Mouse (Mus musculus): ENCODE data around the gene Mkrn2. TPM values are rescaled to one million over a fixed set of nuclear protein-coding genes. Genes with fewer than 3 reads are reported as not detected.
"Not testable (repeated sequence)": the region's sequence is repeated elsewhere in the genome, so short reads cannot be mapped to it uniquely, and the experiment has no call there.

Mkrn2 gene
- polyA plus RNA-seq, 1 experiment from 2014 or later, result 43.9 TPM

DNA sequence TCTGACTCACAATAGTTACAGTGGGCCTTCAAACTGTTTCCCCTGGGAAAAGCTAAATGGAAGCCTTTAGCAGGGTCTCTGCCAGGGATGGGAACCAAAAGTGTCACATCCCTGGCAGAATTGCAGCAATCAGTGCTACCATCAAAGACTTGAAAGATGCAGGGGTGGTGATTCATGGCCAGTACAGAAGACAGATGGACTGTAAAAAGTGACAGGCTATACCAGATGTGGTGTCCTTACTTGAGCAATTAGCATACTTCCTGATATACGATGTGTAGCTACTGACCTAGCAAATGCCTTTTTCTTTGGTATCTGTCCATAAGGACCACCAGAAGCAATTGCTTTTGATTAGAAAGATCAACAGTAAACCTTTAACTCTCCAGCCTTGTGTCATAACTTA is 19.2 kb downstream of the Mkrn2 start:
- Histone ChIP-seq H3K4me3 (ENCODE audit: low read depth, low read length) (no peak overlapping the region), H3K36me3 (ENCODE audit: control insufficient read depth, insufficient read depth, low read length) (peaks cover 91% of the 10 kb centered on the region), H3K9me3 (ENCODE audit: control insufficient read depth, low read length) (no peaks in the 10 kb centered on the region), H3K27me3 (ENCODE audit: control insufficient read depth, insufficient read depth, low read length) (no peaks in the 10 kb centered on the region), H3K9ac (replicated peaks; ENCODE audit: low read depth, low read length) (no peak overlapping the region), H3K4me1 (ENCODE audit: control insufficient read depth, insufficient read depth, low read length) (no peaks in the 10 kb centered on the region), H3K27ac (ENCODE audit: low read depth, low read length) (no peak overlapping the region), H3K4me2 (ENCODE audit: low read depth, low read length) (no peak overlapping the region)
- WGBS, result 54% methylated on average over 1 of the region's 1 CpGs
- no peak for ATAC-seq (ENCODE audit: low read depth)

DNA sequence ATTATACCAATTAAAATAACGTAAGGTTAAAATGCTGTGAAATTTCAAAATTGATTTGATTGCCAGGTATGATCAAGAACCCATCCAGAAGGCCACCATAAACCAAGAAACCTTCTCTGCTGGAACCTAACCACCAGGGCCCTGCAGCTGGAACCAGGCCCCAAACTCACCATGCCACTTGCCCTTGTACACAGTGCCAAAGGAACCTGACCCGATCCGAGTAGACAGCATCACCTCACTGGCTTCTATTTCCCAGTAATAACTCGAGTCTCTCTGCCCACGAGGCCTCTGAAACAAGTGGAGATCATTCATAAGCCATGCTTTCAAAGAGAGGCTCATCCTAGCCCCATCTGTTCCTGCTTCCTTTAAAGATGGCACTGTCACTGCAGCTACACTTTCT is 24.4 kb downstream of the Mkrn2 start:
- Histone ChIP-seq H3K36me3 (ENCODE audit: control insufficient read depth, insufficient read depth, low read length) (peaks cover 64% of the 10 kb centered on the region), H3K9ac (replicated peaks; ENCODE audit: low read depth, low read length) (no peak overlapping the region), H3K4me2 (ENCODE audit: low read depth, low read length) (no peak overlapping the region), H3K27ac (ENCODE audit: low read depth, low read length) (no peak overlapping the region), H3K9me3 (ENCODE audit: control insufficient read depth, low read length) (no peaks in the 10 kb centered on the region), H3K4me1 (ENCODE audit: control insufficient read depth, insufficient read depth, low read length) (no peaks in the 10 kb centered on the region), H3K4me3 (ENCODE audit: low read depth, low read length) (no peak overlapping the region), H3K27me3 (ENCODE audit: control insufficient read depth, insufficient read depth, low read length) (no peaks in the 10 kb centered on the region)
- ATAC-seq (ENCODE audit: low read depth), result no peak
- WGBS, result 94% methylated on average over 5 of the region's 5 CpGs

DNA sequence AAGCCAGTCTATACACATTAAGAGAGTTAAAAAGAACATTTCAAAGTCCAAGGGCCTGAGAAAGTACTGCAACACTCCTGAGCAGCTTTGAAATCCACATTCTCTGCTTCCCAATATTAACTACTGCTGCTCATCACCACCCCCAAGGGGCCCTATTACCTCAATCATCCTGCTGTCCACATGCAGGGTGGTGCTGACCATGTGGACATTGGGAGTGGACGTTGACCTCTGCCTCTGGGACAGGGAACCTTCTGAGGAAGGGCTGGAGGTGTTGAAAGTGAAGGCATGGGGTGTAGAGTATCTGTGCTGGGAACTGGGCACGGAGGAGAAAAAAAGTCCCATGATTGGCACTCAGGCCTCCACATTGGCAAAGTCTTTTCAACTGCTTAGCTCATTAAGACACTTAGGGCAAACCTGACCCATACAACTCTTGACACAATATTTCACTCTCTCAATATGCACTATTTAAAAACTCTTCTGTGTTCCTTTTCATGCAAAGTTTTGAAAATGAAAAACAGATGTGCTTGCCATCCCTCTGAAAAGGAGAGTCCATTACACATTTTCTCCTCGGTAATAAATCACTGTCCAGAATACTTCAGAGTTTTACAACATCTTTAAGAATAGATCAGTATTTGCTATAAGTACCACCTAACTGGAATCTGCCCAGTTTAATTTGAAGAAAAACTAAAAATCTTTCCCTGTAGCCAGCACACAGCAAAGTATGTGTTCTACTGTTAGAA is 29.5 kb downstream of the Mkrn2 start:
- Histone ChIP-seq H3K36me3 (ENCODE audit: control insufficient read depth, insufficient read depth, low read length) (peaks cover 63% of the 10 kb centered on the region), H3K27me3 (ENCODE audit: control insufficient read depth, insufficient read depth, low read length) (no peaks in the 10 kb centered on the region), H3K4me1 (ENCODE audit: control insufficient read depth, insufficient read depth, low read length) (no peaks in the 10 kb centered on the region), H3K27ac (ENCODE audit: low read depth, low read length) (no peak overlapping the region), H3K4me3 (ENCODE audit: low read depth, low read length) (no peak overlapping the region), H3K4me2 (ENCODE audit: low read depth, low read length) (no peak overlapping the region), H3K9ac (replicated peaks; ENCODE audit: low read depth, low read length) (no peak overlapping the region), H3K9me3 (ENCODE audit: control insufficient read depth, low read length) (no peaks in the 10 kb centered on the region)
- no peak for ATAC-seq (ENCODE audit: low read depth)
- 93% methylated on average over 3 of the region's 3 CpGs for WGBS

DNA sequence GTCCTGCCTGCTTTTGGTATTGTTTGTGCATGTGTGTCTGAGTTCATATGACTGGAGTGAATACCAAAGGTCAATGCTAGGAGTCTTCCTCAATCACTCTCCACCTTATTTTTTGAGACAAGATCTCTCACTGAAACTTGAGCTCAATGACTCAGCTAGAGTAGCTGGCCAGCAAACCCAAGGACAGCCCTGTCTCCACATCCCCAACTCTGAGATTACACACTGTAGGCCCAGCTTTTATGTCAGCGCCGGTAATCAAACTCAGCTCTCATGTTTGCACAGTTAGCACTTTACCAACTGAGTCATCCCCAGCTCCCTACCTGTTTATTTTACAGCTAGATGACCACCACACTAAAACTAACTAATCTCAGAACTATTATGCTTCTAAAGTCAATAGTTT is 32.3 kb downstream of the Mkrn2 start:
- no peaks in the 10 kb centered on the region for H3K4me1 ChIP-seq (ENCODE audit: control insufficient read depth, insufficient read depth, low read length)
- H3K27ac ChIP-seq (ENCODE audit: low read depth, low read length), result no peak overlapping the region
- H3K36me3 ChIP-seq (ENCODE audit: control insufficient read depth, insufficient read depth, low read length), result peaks cover 56% of the 10 kb centered on the region
- H3K9ac ChIP-seq (replicated peaks; ENCODE audit: low read depth, low read length), result no peak overlapping the region
- 99% methylated on average over 2 of the region's 2 CpGs for WGBS
- H3K4me2 ChIP-seq (ENCODE audit: low read depth, low read length), result no peak overlapping the region
- H3K27me3 ChIP-seq (ENCODE audit: control insufficient read depth, insufficient read depth, low read length), result no peaks in the 10 kb centered on the region
- H3K9me3 ChIP-seq (ENCODE audit: control insufficient read depth, low read length), result no peaks in the 10 kb centered on the region
- ATAC-seq (ENCODE audit: low read depth), result no peak
- H3K4me3 ChIP-seq (ENCODE audit: low read depth, low read length), result no peak overlapping the region

DNA sequence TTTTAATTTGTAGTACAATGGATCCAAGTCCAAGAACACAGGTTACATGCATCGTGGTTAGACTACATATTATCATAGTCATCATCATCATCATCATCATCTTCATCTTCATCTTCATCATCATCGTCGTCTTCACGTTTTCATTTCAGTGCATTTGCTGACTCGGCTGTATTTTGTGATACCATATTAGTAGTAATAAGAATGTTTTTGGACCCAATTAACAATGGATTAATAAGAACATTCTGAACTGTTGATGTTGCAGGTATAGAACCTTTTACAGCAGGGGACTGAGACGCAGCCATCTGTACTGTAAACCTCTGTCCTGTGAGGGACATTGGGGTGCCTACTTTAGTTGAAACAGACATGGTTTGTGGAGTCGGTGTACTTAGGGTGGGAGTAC is 36.5 kb downstream of the Mkrn2 start:
- not testable (repeated sequence) for H3K27ac ChIP-seq (ENCODE audit: low read depth, low read length); H3K9ac ChIP-seq (replicated peaks; ENCODE audit: low read depth, low read length); H3K27me3 ChIP-seq (ENCODE audit: control insufficient read depth, insufficient read depth, low read length); H3K4me2 ChIP-seq (ENCODE audit: low read depth, low read length); H3K9me3 ChIP-seq (ENCODE audit: control insufficient read depth, low read length); ATAC-seq (ENCODE audit: low read depth); H3K4me3 ChIP-seq (ENCODE audit: low read depth, low read length); H3K4me1 ChIP-seq (ENCODE audit: control insufficient read depth, insufficient read depth, low read length)
- H3K36me3 ChIP-seq (ENCODE audit: control insufficient read depth, insufficient read depth, low read length), result peaks cover 29% of the 10 kb centered on the region
- WGBS, result 96% methylated on average over 7 of the region's 7 CpGs

DNA sequence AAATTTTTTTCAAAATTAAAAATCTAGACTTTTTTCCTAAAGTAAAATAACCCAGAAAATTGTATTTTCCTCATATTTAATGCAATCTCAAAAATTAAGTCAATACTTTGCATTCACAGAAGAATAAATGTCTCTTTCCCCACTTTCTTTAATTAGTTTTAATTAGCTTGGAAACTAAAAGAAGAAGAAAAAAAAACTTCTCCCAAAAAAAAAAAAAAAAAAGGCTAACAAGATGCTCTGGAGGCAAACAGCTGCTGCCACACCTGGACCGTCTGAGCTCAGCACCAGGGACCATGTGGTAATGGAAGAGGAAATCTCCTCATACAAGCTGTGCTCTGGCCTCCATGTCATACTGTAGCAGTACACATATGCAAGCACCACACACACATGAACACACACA is 41.6 kb downstream of the Mkrn2 start:
- Histone ChIP-seq H3K4me3 (ENCODE audit: low read depth, low read length) (no peak overlapping the region), H3K36me3 (ENCODE audit: control insufficient read depth, insufficient read depth, low read length) (no peaks in the 10 kb centered on the region), H3K4me2 (ENCODE audit: low read depth, low read length) (no peak overlapping the region), H3K27ac (ENCODE audit: low read depth, low read length) (no peak overlapping the region), H3K9me3 (ENCODE audit: control insufficient read depth, low read length) (no peaks in the 10 kb centered on the region), H3K4me1 (ENCODE audit: control insufficient read depth, insufficient read depth, low read length) (0 out of 2 replicates have a peak, but pooled peaks cover 2% of the 10 kb centered on the region), H3K9ac (replicated peaks; ENCODE audit: low read depth, low read length) (no peak overlapping the region), H3K27me3 (ENCODE audit: control insufficient read depth, insufficient read depth, low read length) (no peaks in the 10 kb centered on the region)
- ATAC-seq (ENCODE audit: low read depth), result no peak
- WGBS, result 55% methylated on average over 1 of the region's 1 CpGs

DNA sequence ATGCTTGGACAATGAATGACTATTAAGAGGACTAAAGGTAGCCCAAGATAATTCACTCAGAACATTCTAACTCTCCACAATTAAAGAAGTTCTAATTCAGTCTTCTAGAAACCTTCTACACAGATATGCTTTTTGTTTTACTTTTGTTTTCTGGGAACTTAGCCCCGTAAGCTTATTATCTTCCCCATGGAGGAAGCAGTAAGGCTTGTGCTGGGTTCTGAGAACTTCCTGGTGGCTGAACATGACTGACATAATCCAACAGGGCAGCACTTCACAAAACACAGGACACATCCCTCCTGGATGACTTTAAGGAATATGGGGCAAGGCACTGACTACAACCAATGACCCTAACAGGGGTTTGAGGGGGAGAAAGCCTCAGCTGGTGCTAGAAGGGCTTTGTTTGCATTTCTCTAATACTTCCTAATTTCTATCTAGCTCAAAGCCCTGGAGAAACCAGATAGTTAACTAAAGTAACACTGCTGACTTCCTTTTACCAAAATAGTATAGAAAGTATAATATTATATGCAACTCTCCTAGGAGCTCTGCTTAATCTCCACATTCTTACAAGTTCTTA is 48.2 kb downstream of the Mkrn2 start:
- Histone ChIP-seq H3K36me3 (ENCODE audit: control insufficient read depth, insufficient read depth, low read length) (no peaks in the 10 kb centered on the region), H3K4me3 (ENCODE audit: low read depth, low read length) (no peak overlapping the region), H3K9me3 (ENCODE audit: control insufficient read depth, low read length) (no peaks in the 10 kb centered on the region), H3K4me1 (ENCODE audit: control insufficient read depth, insufficient read depth, low read length) (peaks cover 11% of the 10 kb centered on the region; the same call in 1 of the 2 replicates), H3K4me2 (ENCODE audit: low read depth, low read length) (no peak overlapping the region), H3K27ac (ENCODE audit: low read depth, low read length) (no peak overlapping the region), H3K9ac (replicated peaks; ENCODE audit: low read depth, low read length) (no peak overlapping the region), H3K27me3 (ENCODE audit: control insufficient read depth, insufficient read depth, low read length) (no peaks in the 10 kb centered on the region)
- ATAC-seq (ENCODE audit: low read depth), result no peak
- WGBS, result 95% methylated on average over 1 of the region's 1 CpGs

DNA sequence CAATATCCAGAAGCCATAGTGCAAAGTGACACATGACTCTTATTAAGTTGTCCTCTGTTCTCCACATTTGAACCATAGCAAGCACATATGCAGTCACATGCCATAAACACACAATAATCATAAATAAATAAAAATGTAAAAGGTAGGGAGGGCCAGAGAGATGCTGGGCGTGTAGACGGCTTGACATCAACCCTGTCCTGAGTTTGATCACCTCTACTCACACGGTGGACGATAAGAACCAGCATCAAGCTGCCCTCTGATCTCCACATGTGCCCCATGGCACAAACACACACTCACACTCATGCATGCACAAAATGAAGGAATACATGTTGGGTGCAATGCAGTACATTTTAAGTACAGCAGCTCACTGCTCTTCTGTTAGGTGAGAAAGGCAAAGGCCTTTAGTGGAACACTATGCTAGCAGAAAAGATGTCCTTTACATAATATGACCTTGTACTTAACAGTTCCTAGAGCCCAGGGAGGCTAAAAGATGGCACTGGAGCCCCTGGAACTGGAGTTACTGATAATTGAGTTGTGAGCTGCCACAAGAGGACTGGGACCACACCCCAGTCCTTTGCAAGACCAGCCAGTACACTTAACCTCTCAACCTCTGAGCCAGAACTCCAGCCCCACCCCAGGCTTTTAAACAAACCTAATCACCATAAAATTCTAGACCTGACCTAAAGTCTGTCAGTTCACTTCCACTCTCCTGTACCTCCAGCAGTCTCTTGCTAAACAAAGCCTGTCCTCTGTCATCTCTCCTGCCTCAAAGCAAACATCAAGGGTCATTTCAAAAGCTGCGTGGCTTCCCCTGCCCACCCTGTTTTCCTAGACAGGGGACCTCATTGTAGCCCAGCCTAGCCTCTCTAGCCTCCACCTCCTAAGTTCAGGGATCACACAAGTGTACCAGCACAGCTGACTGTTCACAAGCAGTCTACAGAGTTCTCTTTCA is 49.0 kb downstream of the Mkrn2 start:
- Histone ChIP-seq H3K27ac (ENCODE audit: low read depth, low read length) (no peak overlapping the region), H3K4me3 (ENCODE audit: low read depth, low read length) (no peak overlapping the region), H3K27me3 (ENCODE audit: control insufficient read depth, insufficient read depth, low read length) (no peaks in the 10 kb centered on the region), H3K9ac (replicated peaks; ENCODE audit: low read depth, low read length) (no peak overlapping the region), H3K9me3 (ENCODE audit: control insufficient read depth, low read length) (no peaks in the 10 kb centered on the region), H3K4me2 (ENCODE audit: low read depth, low read length) (no peak overlapping the region), H3K4me1 (ENCODE audit: control insufficient read depth, insufficient read depth, low read length) (peaks cover 11% of the 10 kb centered on the region; the same call in 1 of the 2 replicates), H3K36me3 (ENCODE audit: control insufficient read depth, insufficient read depth, low read length) (no peaks in the 10 kb centered on the region)
- no peak for ATAC-seq (ENCODE audit: low read depth)
- WGBS, result 54% methylated on average over 5 of the region's 5 CpGs

DNA sequence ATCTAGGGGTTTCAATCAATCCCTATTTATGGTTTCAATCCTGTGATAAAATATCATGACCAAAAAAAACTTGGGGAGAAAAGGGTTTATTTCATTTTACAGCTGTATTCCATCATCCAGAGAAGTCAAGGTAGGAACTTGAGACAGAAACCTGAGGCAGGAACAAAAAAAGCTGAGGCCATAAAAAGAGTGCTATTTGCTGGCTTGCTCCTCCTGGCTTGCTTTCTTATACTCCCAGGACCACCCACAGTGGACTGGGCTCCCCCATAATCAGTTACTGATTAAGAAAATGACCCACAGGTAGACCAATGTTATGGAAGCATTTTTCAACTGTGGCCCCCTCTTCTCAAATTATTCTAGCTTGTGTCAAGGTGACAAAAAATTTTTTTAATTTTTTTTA is 50.0 kb downstream of the Mkrn2 start:
- ATAC-seq (ENCODE audit: low read depth), result no peak
- no peak overlapping the region for H3K4me3 ChIP-seq (ENCODE audit: low read depth, low read length)
- H3K27me3 ChIP-seq (ENCODE audit: control insufficient read depth, insufficient read depth, low read length), result no peaks in the 10 kb centered on the region
- peaks cover 11% of the 10 kb centered on the region; the same call in 1 of the 2 replicates for H3K4me1 ChIP-seq (ENCODE audit: control insufficient read depth, insufficient read depth, low read length)
- no peaks in the 10 kb centered on the region for H3K36me3 ChIP-seq (ENCODE audit: control insufficient read depth, insufficient read depth, low read length)
- no peaks in the 10 kb centered on the region for H3K9me3 ChIP-seq (ENCODE audit: control insufficient read depth, low read length)
- no peak overlapping the region for H3K9ac ChIP-seq (replicated peaks; ENCODE audit: low read depth, low read length)
- no peak overlapping the region for H3K4me2 ChIP-seq (ENCODE audit: low read depth, low read length)
- no peak overlapping the region for H3K27ac ChIP-seq (ENCODE audit: low read depth, low read length)

Data from neural tube, embryonic 14.5 days (tissue).